Mouse (Mus musculus): ENCODE data around the gene Plscr5. TPM values are rescaled to one million over a fixed set of nuclear protein-coding genes. Genes with fewer than 3 reads are reported as not detected.
"Not testable (repeated sequence)": the region's sequence is repeated elsewhere in the genome, so short reads cannot be mapped to it uniquely, and the experiment has no call there.

Plscr5 gene
- polyA plus RNA-seq (2015; fragmentation: Nextera tagmentation; extraction: Ambion mirVana) = not detected in 2 replicates

DNA sequence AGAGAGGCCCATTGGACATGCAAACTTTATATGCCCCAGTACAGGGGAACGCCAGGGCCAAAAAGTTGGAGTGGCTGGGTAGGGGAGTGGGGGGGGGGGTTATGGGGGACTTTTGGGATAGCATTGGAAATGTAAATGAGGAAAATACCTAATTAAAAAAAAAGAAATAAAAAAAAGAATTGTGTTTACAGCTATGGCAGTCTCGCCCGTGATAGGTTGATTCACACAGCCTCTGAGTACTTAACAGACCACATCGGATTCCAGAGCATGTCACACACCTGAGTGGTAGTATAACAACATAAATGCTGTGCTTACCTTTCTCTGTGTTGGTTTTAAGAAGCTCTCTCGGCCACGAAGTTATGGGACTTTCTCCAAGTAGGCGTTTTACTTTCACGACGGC lies at the start of gene Plscr5:
TSS of gene Plscr5 (plus strand) at position 301 of the 400 bp plus-strand sequence.
- not testable (repeated sequence) for H3K4me2 ChIP-seq (ENCODE audit: low read depth, low read length); H3K36me3 ChIP-seq (ENCODE audit: control insufficient read depth, insufficient read depth); H3K4me1 ChIP-seq (ENCODE audit: control insufficient read depth, low read depth, low read length); H3K9ac ChIP-seq (ENCODE audit: low read depth, low read length); ATAC-seq (ENCODE audit: low read depth); H3K4me3 ChIP-seq (ENCODE audit: low read depth, low read length); H3K27me3 ChIP-seq (ENCODE audit: control insufficient read depth, insufficient read depth, low read depth, low read length); H3K27ac ChIP-seq (ENCODE audit: low read length); H3K9me3 ChIP-seq (replicated peaks; ENCODE audit: control insufficient read depth, low read length)
- WGBS (ENCODE audit: insufficient replicate concordance) = 55% methylated on average over 9 of the region's 9 CpGs

DNA sequence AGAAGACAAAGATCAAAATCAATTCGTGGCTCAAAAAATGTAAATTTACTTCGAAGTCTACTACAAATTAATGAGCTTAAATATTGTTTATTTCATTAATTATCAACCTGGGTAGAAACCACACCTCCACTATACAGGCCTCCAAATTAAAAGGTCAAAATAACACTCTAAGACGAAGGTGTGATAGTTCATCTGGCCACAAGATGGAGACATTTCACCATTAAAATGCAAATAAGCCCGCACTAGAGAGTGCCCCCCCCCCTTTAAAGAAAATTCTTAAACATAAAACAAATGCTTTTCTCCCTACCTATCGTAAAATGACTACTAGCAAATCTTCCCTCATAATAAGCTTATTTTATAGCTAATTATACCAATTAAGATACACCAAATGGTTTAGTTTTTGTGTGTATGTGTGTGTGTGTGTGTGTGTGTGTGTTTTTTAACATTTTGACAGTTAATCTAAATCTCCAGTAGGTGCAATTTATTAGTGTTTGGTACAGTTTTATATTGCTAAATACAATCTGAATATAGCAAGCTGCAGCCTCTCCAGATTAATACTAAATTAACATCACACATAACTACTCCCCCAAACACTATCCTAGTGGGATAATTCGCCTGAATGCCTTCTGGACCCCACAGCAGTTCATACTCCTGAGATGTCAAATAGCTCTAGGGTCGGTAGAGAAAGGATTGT lies 45.0 kb upstream of the Plscr5 start:
- no peaks in the 10 kb centered on the region for H3K4me1 ChIP-seq (ENCODE audit: control insufficient read depth, low read depth, low read length)
- no peak for ATAC-seq (ENCODE audit: low read depth)
- H3K4me2 ChIP-seq (ENCODE audit: low read depth, low read length) = no peak overlapping the region
- no peaks in the 10 kb centered on the region for H3K36me3 ChIP-seq (ENCODE audit: control insufficient read depth, insufficient read depth)
- no peak overlapping the region for H3K9ac ChIP-seq (ENCODE audit: low read depth, low read length)
- H3K27ac ChIP-seq (ENCODE audit: low read length) = no peak overlapping the region
- H3K4me3 ChIP-seq (ENCODE audit: low read depth, low read length) = no peak overlapping the region
- WGBS (ENCODE audit: insufficient replicate concordance) = 14% methylated on average over 7 of the region's 7 CpGs
- no peaks in the 10 kb centered on the region for H3K9me3 ChIP-seq (replicated peaks; ENCODE audit: control insufficient read depth, low read length)
- no peaks in the 10 kb centered on the region for H3K27me3 ChIP-seq (ENCODE audit: control insufficient read depth, insufficient read depth, low read depth, low read length)

GRCm38 (mm10) chr9:92162213-92162612 lies 30.5 kb upstream of the Plscr5 start:
- no peak for ATAC-seq (ENCODE audit: low read depth)
- Histone ChIP-seq H3K27me3 (ENCODE audit: control insufficient read depth, insufficient read depth, low read depth, low read length) (no peaks in the 10 kb centered on the region), H3K4me1 (ENCODE audit: control insufficient read depth, low read depth, low read length) (no peaks in the 10 kb centered on the region), H3K4me2 (ENCODE audit: low read depth, low read length) (no peak overlapping the region), H3K4me3 (ENCODE audit: low read depth, low read length) (no peak overlapping the region), H3K36me3 (ENCODE audit: control insufficient read depth, insufficient read depth) (no peaks in the 10 kb centered on the region), H3K9me3 (replicated peaks; ENCODE audit: control insufficient read depth, low read length) (no peaks in the 10 kb centered on the region), H3K9ac (ENCODE audit: low read depth, low read length) (no peak overlapping the region), H3K27ac (ENCODE audit: low read length) (no peak overlapping the region)
- 61% methylated on average over 4 of the region's 4 CpGs for WGBS (ENCODE audit: insufficient replicate concordance)

- Histone ChIP-seq H3K4me1 (ENCODE audit: control insufficient read depth, low read depth, low read length) (no peaks in the 10 kb centered on the region), H3K9me3 (replicated peaks; ENCODE audit: control insufficient read depth, low read length) (no peaks in the 10 kb centered on the region), H3K9ac (ENCODE audit: low read depth, low read length) (no peak overlapping the region), H3K4me2 (ENCODE audit: low read depth, low read length) (no peak overlapping the region), H3K4me3 (ENCODE audit: low read depth, low read length) (no peak overlapping the region), H3K27ac (ENCODE audit: low read length) (no peak overlapping the region), H3K27me3 (ENCODE audit: control insufficient read depth, insufficient read depth, low read depth, low read length) (no peaks in the 10 kb centered on the region), H3K36me3 (ENCODE audit: control insufficient read depth, insufficient read depth) (no peaks in the 10 kb centered on the region)
- no peak for ATAC-seq (ENCODE audit: low read depth)
- 55% methylated on average over 3 of the region's 3 CpGs for WGBS (ENCODE audit: insufficient replicate concordance)
Observed at GRCm38 (mm10) chr9:92173318-92173985, 19.3 kb upstream of the Plscr5 start.

- H3K27ac ChIP-seq (ENCODE audit: low read length) = no peak overlapping the region
- ATAC-seq (ENCODE audit: low read depth) = no peak
- no peak overlapping the region for H3K9ac ChIP-seq (ENCODE audit: low read depth, low read length)
- WGBS (ENCODE audit: insufficient replicate concordance) = 52% methylated on average over 15 of the region's 15 CpGs
- no peak overlapping the region for H3K4me2 ChIP-seq (ENCODE audit: low read depth, low read length)
- no peak overlapping the region for H3K4me3 ChIP-seq (ENCODE audit: low read depth, low read length)
- H3K27me3 ChIP-seq (ENCODE audit: control insufficient read depth, insufficient read depth, low read depth, low read length) = no peaks in the 10 kb centered on the region
- no peaks in the 10 kb centered on the region for H3K4me1 ChIP-seq (ENCODE audit: control insufficient read depth, low read depth, low read length)
- no peaks in the 10 kb centered on the region for H3K36me3 ChIP-seq (ENCODE audit: control insufficient read depth, insufficient read depth)
- no peaks in the 10 kb centered on the region for H3K9me3 ChIP-seq (replicated peaks; ENCODE audit: control insufficient read depth, low read length)
Observed at GRCm38 (mm10) chr9:92174176-92175075, 18.3 kb upstream of the Plscr5 start.

GRCm38 (mm10) chr9:92178861-92179469 lies 13.8 kb upstream of the Plscr5 start:
- H3K4me1 ChIP-seq (ENCODE audit: control insufficient read depth, low read depth, low read length) = no peaks in the 10 kb centered on the region

GRCm38 (mm10) chr9:92191295-92191694 lies 1.4 kb upstream of the Plscr5 start:
- H3K36me3 ChIP-seq (ENCODE audit: control insufficient read depth, insufficient read depth) = no peaks in the 10 kb centered on the region
- no peak overlapping the region for H3K4me2 ChIP-seq (ENCODE audit: low read depth, low read length)
- H3K9me3 ChIP-seq (replicated peaks; ENCODE audit: control insufficient read depth, low read length) = no peaks in the 10 kb centered on the region
- H3K4me1 ChIP-seq (ENCODE audit: control insufficient read depth, low read depth, low read length) = no peaks in the 10 kb centered on the region
- H3K9ac ChIP-seq (ENCODE audit: low read depth, low read length) = no peak overlapping the region
- ATAC-seq (ENCODE audit: low read depth) = no peak
- no peaks in the 10 kb centered on the region for H3K27me3 ChIP-seq (ENCODE audit: control insufficient read depth, insufficient read depth, low read depth, low read length)
- 56% methylated on average over 2 of the region's 2 CpGs for WGBS (ENCODE audit: insufficient replicate concordance)
- no peak overlapping the region for H3K27ac ChIP-seq (ENCODE audit: low read length)
- no peak overlapping the region for H3K4me3 ChIP-seq (ENCODE audit: low read depth, low read length)

More at GRCm38 (mm10) chr9:92178861-92179469, 13.8 kb upstream of the Plscr5 start:
- Histone ChIP-seq H3K9ac (ENCODE audit: low read depth, low read length) (no peak overlapping the region), H3K27ac (ENCODE audit: low read length) (no peak overlapping the region), H3K27me3 (ENCODE audit: control insufficient read depth, insufficient read depth, low read depth, low read length) (no peaks in the 10 kb centered on the region), H3K4me3 (ENCODE audit: low read depth, low read length) (no peak overlapping the region), H3K9me3 (replicated peaks; ENCODE audit: control insufficient read depth, low read length) (no peaks in the 10 kb centered on the region), H3K4me2 (ENCODE audit: low read depth, low read length) (no peak overlapping the region), H3K36me3 (ENCODE audit: control insufficient read depth, insufficient read depth) (no peaks in the 10 kb centered on the region)
- no peak for ATAC-seq (ENCODE audit: low read depth)
- WGBS (ENCODE audit: insufficient replicate concordance) = 63% methylated on average over 2 of the region's 2 CpGs

DNA sequence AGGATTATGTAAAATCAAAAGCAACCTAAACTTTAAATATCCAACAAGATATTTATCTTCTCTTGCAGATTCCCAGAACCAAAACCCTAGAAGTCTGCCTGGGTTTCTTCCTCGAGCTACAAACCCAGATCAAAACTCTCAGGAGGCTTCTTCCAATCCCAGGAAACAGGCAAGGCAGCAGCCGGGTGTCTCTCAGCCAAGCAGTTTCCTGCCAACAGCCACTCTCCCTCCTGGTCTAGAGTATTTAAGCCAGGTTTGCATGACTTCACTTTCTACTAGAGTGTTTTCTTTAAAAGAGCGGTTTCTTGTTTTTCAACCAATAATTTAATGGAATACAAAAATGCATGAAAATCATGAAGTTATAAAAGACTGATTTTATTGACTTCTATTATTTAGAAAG lies 5.7 kb downstream of the Plscr5 start:
- no peak for ATAC-seq (ENCODE audit: low read depth)
- no peaks in the 10 kb centered on the region for H3K9me3 ChIP-seq (replicated peaks; ENCODE audit: control insufficient read depth, low read length)
- no peaks in the 10 kb centered on the region for H3K4me1 ChIP-seq (ENCODE audit: control insufficient read depth, low read depth, low read length)
- no peaks in the 10 kb centered on the region for H3K36me3 ChIP-seq (ENCODE audit: control insufficient read depth, insufficient read depth)
- H3K4me3 ChIP-seq (ENCODE audit: low read depth, low read length) = no peak overlapping the region
- no peak overlapping the region for H3K4me2 ChIP-seq (ENCODE audit: low read depth, low read length)
- 33% methylated on average over 3 of the region's 3 CpGs for WGBS (ENCODE audit: insufficient replicate concordance)
- H3K27me3 ChIP-seq (ENCODE audit: control insufficient read depth, insufficient read depth, low read depth, low read length) = no peaks in the 10 kb centered on the region
- no peak overlapping the region for H3K9ac ChIP-seq (ENCODE audit: low read depth, low read length)
- no peak overlapping the region for H3K27ac ChIP-seq (ENCODE audit: low read length)

All from liver, embryonic 16.5 days (tissue).